In genomic region chr7:24551985-24552759, GRCm38 (mm10) we compare ENCODE assay signal across 25 mouse cellular contexts. TPM values are rescaled to one million over a fixed set of nuclear protein-coding genes. Genes with fewer than 3 reads are reported as not detected.
DNase-seq lines count a peak whose midpoint lies in the region; ATAC-seq and TF ChIP-seq lines count a peak whose summit lies in the region.
"Had no signal": no experiment of that assay in that cellular context is flagged by ENCODE, and none has a peak within 500 bp of the region (broad histone marks: within the 10 kb centered on the region; RNA-seq: fewer than 3 reads in every experiment).

No protein-coding gene starts in this region.

- no peaks in the 10 kb centered on the region for H3K9me3 ChIP-seq in liver, embryonic 15.5 days (replicated peaks)
- no peaks in the 10 kb centered on the region for H3K9me3 ChIP-seq in heart, embryonic 11.5 days (replicated peaks; ENCODE audit: control insufficient read depth, low read length)
- H3K9me3 ChIP-seq: embryonic facial prominence, embryonic 12.5 days; forebrain, embryonic 12.5 days; intestine, embryonic 15.5 days; kidney, embryonic 15.5 days; midbrain, embryonic 12.5 days had no signal

- H3K4me2 ChIP-seq in liver, embryonic 15.5 days: peak overlapping the region; percentile 23; the same call in 1 of the 2 replicates
- no peak overlapping the region for H3K4me2 ChIP-seq in heart, embryonic 11.5 days
- H3K4me2 ChIP-seq: embryonic facial prominence, embryonic 12.5 days; forebrain, embryonic 12.5 days; intestine, embryonic 15.5 days; kidney, embryonic 15.5 days; lung, embryonic 14.5 days; midbrain, embryonic 12.5 days had no signal

- H3K27ac ChIP-seq in kidney, adult 2 months (ENCODE audit: insufficient read depth, low read depth, low read length): no peak overlapping the region
- peak overlapping the region; percentile 59 for H3K27ac ChIP-seq in liver, embryonic 15.5 days (replicated peaks)
- H3K27ac ChIP-seq in heart, embryonic 11.5 days (ENCODE audit: low read depth, low read length): no peak overlapping the region
- H3K27ac ChIP-seq: embryonic facial prominence, embryonic 12.5 days; forebrain, embryonic 12.5 days; intestine, embryonic 15.5 days; kidney, embryonic 15.5 days; layer of hippocampus, adult 2 months; macrophage; midbrain, embryonic 12.5 days had no signal

- TF ChIP-seq POLR2A in kidney, adult 2 months (IDR thresholded peaks at IDR 0.05; ENCODE audit: low read depth, low read length): no peak

- no peak for TF ChIP-seq CTCF in kidney, adult 2 months (conservative IDR thresholded peaks at IDR 0.05; ENCODE audit: insufficient read depth, insufficient read length, low read depth, low read length)

- no peak overlapping the region for H3K9ac ChIP-seq in liver, embryonic 15.5 days
- H3K9ac ChIP-seq in heart, embryonic 11.5 days (ENCODE audit: low read depth, low read length): no peak overlapping the region
- H3K9ac ChIP-seq: embryonic facial prominence, embryonic 12.5 days; forebrain, embryonic 12.5 days; intestine, embryonic 15.5 days; kidney, embryonic 15.5 days; lung, embryonic 14.5 days; midbrain, embryonic 12.5 days had no signal

- H3K36me3 ChIP-seq in kidney, adult 2 months (ENCODE audit: control insufficient read depth, insufficient read depth, low read length): no peaks in the 10 kb centered on the region
- H3K36me3 ChIP-seq in liver, embryonic 15.5 days (replicated peaks): peaks cover 58% of the 10 kb centered on the region
- peaks cover 21% of the 10 kb centered on the region for H3K36me3 ChIP-seq in heart, embryonic 11.5 days (ENCODE audit: control insufficient read depth, insufficient read depth, low read length)

- H3K27me3 ChIP-seq in kidney, adult 2 months (replicated peaks; ENCODE audit: control insufficient read depth, insufficient read depth, low read length): no peaks in the 10 kb centered on the region
- H3K27me3 ChIP-seq in liver, embryonic 15.5 days: no peaks in the 10 kb centered on the region
- no peaks in the 10 kb centered on the region for H3K27me3 ChIP-seq in heart, embryonic 11.5 days (ENCODE audit: control insufficient read depth, insufficient read depth, low read length)
- H3K27me3 ChIP-seq: embryonic facial prominence, embryonic 12.5 days; forebrain, embryonic 12.5 days; intestine, embryonic 15.5 days; kidney, embryonic 15.5 days; midbrain, embryonic 12.5 days had no signal

- peaks cover 13% of the 10 kb centered on the region for H3K4me1 ChIP-seq in kidney, adult 2 months (ENCODE audit: control insufficient read depth, insufficient read depth, low read length)
- peaks cover 15% of the 10 kb centered on the region for H3K4me1 ChIP-seq in liver, embryonic 15.5 days (replicated peaks)
- H3K4me1 ChIP-seq in heart, embryonic 11.5 days (ENCODE audit: control insufficient read depth, insufficient read depth, low read length): peaks cover 5% of the 10 kb centered on the region

- no peak overlapping the region for H3K4me3 ChIP-seq in kidney, adult 2 months (ENCODE audit: insufficient read depth, low read depth, low read length)
- no peak overlapping the region for H3K4me3 ChIP-seq in liver, embryonic 15.5 days (replicated peaks)
- no peak overlapping the region for H3K4me3 ChIP-seq in heart, embryonic 11.5 days (ENCODE audit: low read depth, low read length)
- H3K4me3 ChIP-seq: embryonic facial prominence, embryonic 12.5 days; forebrain, embryonic 12.5 days; intestine, embryonic 15.5 days; kidney, embryonic 15.5 days; layer of hippocampus, adult 2 months; midbrain, embryonic 12.5 days had no signal

- 51% methylated on average over 12 of the region's 12 CpGs for WGBS in kidney, adult 2 months
- 76% methylated on average over 12 of the region's 12 CpGs for WGBS in liver, embryonic 15.5 days (ENCODE audit: insufficient replicate concordance)
- WGBS in heart, embryonic 11.5 days (ENCODE audit: insufficient replicate concordance): 81% methylated on average over 12 of the region's 12 CpGs

- peak; percentile 74 for ATAC-seq in liver, embryonic 15.5 days (ENCODE audit: insufficient read depth)
- ATAC-seq in heart, embryonic 11.5 days (replicated peaks; ENCODE audit: insufficient number of reproducible peaks, low FRiP score, low TSS enrichment): no peak
- ATAC-seq: CD4-positive, CD25-positive, alpha-beta regulatory T cell, adult 4 months; hindbrain, embryonic 16.5 days; intestine, embryonic 15.5 days had no signal

- DNase-seq in kidney, adult 2 months: peak; percentile 42
- no peak for DNase-seq in kidney, postnatal 10 days
- DNase-seq in lung, adult 18-20 months: peak; percentile 29 to 59
- no peak for DNase-seq in lung, postnatal 25 days (ENCODE audit: low spot score)
- DNase-seq in yolk sac, embryonic 10.5 days (ENCODE audit: low spot score): peak; percentile 87
- DNase-seq in layer of hippocampus, adult 9-11 months: no peak
- DNase-seq: adrenal gland, postnatal 25 days; cerebellum, adult 11-12 months; cerebellum, postnatal 10 days; gastrocnemius, postnatal 36 days; layer of hippocampus, postnatal 36 days; lung, embryonic 14.5 days; right cerebral cortex, postnatal 14 days had no signal

RNA-seq across cellular contexts. Expression of gene Xrcc1, which starts 6.1 kb away (rescaled TPM):
- 29.0 and 31.2 TPM in 2 replicates for polyA plus RNA-seq in kidney, adult 2 months (2012; rRNA removed)
- 41.1 and 48.9 TPM in 2 replicates for polyA plus RNA-seq in liver, embryonic 15.5 days (2015; fragmentation: Nextera tagmentation; extraction: Ambion mirVana)
- polyA plus RNA-seq in heart, embryonic 11.5 days (2014; fragmentation: Nextera tagmentation; extraction: Ambion mirVana): 69.8 and 76.6 TPM in 2 replicates

RNA-seq across cellular contexts. Expression of gene Pinlyp, which starts 6.3 kb away (rescaled TPM):
- not detected in 2 replicates for polyA plus RNA-seq in kidney, adult 2 months (2012; rRNA removed)
- not detected in 2 replicates for polyA plus RNA-seq in liver, embryonic 15.5 days (2015; fragmentation: Nextera tagmentation; extraction: Ambion mirVana)
- polyA plus RNA-seq in heart, embryonic 11.5 days (2014; fragmentation: Nextera tagmentation; extraction: Ambion mirVana): not detected in 2 replicates
- polyA plus RNA-seq: CD4-positive, CD25-positive, alpha-beta regulatory T cell, adult 4 months; embryonic facial prominence, embryonic 12.5 days; forebrain, embryonic 12.5 days; heart, postnatal 0 days; hindbrain, embryonic 16.5 days; intestine, embryonic 15.5 days; lung, embryonic 14.5 days; macrophage; midbrain, embryonic 12.5 days had no signal

RNA-seq across cellular contexts. Expression of gene Irgq, which starts 21.7 kb away (rescaled TPM):
- 15.4 and 17.4 TPM in 2 replicates for polyA plus RNA-seq in kidney, adult 2 months (2012; rRNA removed)
- polyA plus RNA-seq in liver, embryonic 15.5 days (2015; fragmentation: Nextera tagmentation; extraction: Ambion mirVana): 1.6 and 2.0 TPM in 2 replicates
- 4.1 and 6.1 TPM in 2 replicates for polyA plus RNA-seq in heart, embryonic 11.5 days (2014; fragmentation: Nextera tagmentation; extraction: Ambion mirVana)

RNA-seq across cellular contexts. Expression of gene Ethe1, which starts 35.2 kb away (rescaled TPM):
- 172 and 173 TPM in 2 replicates for polyA plus RNA-seq in kidney, adult 2 months (2012; rRNA removed)
- 27.1 and 28.9 TPM in 2 replicates for polyA plus RNA-seq in liver, embryonic 15.5 days (2015; fragmentation: Nextera tagmentation; extraction: Ambion mirVana)
- 23.4 and 23.9 TPM in 2 replicates for polyA plus RNA-seq in heart, embryonic 11.5 days (2014; fragmentation: Nextera tagmentation; extraction: Ambion mirVana)

RNA-seq across cellular contexts. Expression of gene Zfp575, which starts 35.3 kb away (rescaled TPM):
- polyA plus RNA-seq in kidney, adult 2 months (2012; rRNA removed): 0.11 and 0.15 TPM in 2 replicates
- polyA plus RNA-seq in liver, embryonic 15.5 days (2015; fragmentation: Nextera tagmentation; extraction: Ambion mirVana): 0.22 and 0.24 TPM in 2 replicates
- polyA plus RNA-seq in heart, embryonic 11.5 days (2014; fragmentation: Nextera tagmentation; extraction: Ambion mirVana): 0.42 and 0.44 TPM in 2 replicates

Comparison
In these comparisons a context has a peak if more than half of its experiments do, and no peak if none do; other contexts are left out.
1. DNase-seq: peak in kidney, adult 2 months (single experiment), lung, adult 18-20 months (2 of 2) and yolk sac, embryonic 10.5 days (single experiment); none in kidney, postnatal 10 days (single experiment), lung, postnatal 25 days (single experiment) and layer of hippocampus, adult 9-11 months (single experiment).